Mouse (Mus musculus): ENCODE results near the gene Ncapd2. TPM values are rescaled to one million over a fixed set of nuclear protein-coding genes. Genes with fewer than 3 reads are reported as not detected.

The Ncapd2 gene
- polyA plus RNA-seq, 1 experiment from 2014 or later: 271 TPM

DNA sequence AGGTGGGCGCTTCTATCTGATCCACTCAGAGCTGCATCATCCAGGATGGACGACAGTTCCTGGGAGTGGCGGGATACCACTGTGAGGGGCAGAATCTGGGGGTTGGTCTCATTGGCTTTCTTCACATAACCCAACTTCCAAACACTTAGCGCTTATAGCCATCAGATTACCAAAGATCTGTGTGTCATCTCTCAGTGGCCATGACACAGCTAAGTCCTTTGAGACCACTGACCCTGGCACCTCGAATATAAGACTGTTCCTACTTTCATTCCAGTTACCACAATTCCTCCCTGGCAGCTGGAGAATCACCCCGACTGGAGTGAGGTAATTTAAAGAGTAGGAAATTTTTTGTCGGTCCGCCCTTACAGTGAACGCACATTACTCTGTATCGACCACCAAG lies 5.3 kb downstream of the Ncapd2 start:
- ATAC-seq (replicated peaks; ENCODE audit: low FRiP score): no peak
- no peak overlapping the region for H3K4me2 ChIP-seq (ENCODE audit: low read depth, low read length, severe bottlenecking)
- no peak overlapping the region for H3K27ac ChIP-seq (ENCODE audit: low read depth, low read length)
- H3K36me3 ChIP-seq (ENCODE audit: control insufficient read depth, insufficient read depth, low read length): peaks cover 41% of the 10 kb centered on the region
- no peaks in the 10 kb centered on the region for H3K9me3 ChIP-seq (ENCODE audit: control insufficient read depth, low read length)
- H3K4me1 ChIP-seq (replicated peaks; ENCODE audit: control insufficient read depth, insufficient read depth, low read length): 0 out of 2 replicates have a peak, but pooled peaks cover 2% of the 10 kb centered on the region
- no peak overlapping the region for H3K4me3 ChIP-seq (ENCODE audit: low read depth, low read length)
- peak; percentile 30 for DNase-seq (ENCODE audit: low spot score)
- H3K9ac ChIP-seq (ENCODE audit: low read length): no peak overlapping the region
- WGBS: 95% methylated on average over 10 of the region's 10 CpGs
- H3K27me3 ChIP-seq (ENCODE audit: control insufficient read depth, insufficient read depth, low read length): no peaks in the 10 kb centered on the region

DNA sequence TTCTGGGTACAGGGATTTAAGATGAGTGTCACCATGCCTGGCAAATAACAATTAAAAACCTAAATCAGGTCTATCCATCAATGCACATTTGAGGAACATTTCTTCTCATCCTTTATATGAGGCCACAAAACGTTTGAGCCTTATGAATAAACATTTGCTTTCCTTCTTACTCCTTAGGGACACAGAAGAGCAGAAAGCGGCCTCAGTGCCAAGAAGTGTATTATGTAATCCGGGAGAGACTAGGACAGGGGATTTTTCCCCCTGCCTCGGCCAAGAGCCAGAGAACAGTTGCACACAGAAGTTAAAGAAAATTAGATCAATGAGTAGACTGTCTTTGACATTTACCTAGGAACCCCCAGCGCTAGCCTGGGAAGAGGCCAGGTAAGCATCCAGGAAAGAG lies 9.4 kb downstream of the Ncapd2 start:
- Histone ChIP-seq H3K4me3 (ENCODE audit: low read depth, low read length) (no peak overlapping the region), H3K9me3 (ENCODE audit: control insufficient read depth, low read length) (no peaks in the 10 kb centered on the region), H3K27me3 (ENCODE audit: control insufficient read depth, insufficient read depth, low read length) (no peaks in the 10 kb centered on the region), H3K4me2 (ENCODE audit: low read depth, low read length, severe bottlenecking) (no peak overlapping the region), H3K9ac (ENCODE audit: low read length) (no peak overlapping the region), H3K27ac (ENCODE audit: low read depth, low read length) (no peak overlapping the region), H3K36me3 (ENCODE audit: control insufficient read depth, insufficient read depth, low read length) (peaks cover 52% of the 10 kb centered on the region), H3K4me1 (replicated peaks; ENCODE audit: control insufficient read depth, insufficient read depth, low read length) (no peaks in the 10 kb centered on the region)
- no peak for ATAC-seq (replicated peaks; ENCODE audit: low FRiP score)
- 86% methylated on average over 5 of the region's 5 CpGs for WGBS
- peak; percentile 19 for DNase-seq (ENCODE audit: low spot score)

DNA sequence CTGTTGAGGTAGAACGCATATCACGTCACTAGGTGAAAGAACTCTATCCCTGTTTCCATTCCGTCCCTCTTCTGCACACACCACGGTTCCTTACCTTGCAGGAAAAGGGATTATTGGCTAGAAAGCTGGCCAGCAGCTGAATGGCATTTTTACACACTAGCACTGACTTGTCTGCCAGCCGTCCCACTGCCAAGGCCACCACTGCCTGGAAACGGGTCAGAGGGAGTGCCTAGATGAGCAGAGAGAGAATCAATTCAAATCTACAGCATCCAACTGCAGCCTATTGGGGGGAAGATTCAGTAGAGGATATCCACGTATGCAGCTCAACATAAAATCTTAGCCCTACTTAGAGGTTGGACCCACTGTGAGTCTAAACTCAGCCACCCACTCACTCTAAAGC lies 11.9 kb downstream of the Ncapd2 start:
- Histone ChIP-seq H3K4me2 (ENCODE audit: low read depth, low read length, severe bottlenecking) (no peak overlapping the region), H3K9ac (ENCODE audit: low read length) (no peak overlapping the region), H3K27me3 (ENCODE audit: control insufficient read depth, insufficient read depth, low read length) (no peaks in the 10 kb centered on the region), H3K4me1 (replicated peaks; ENCODE audit: control insufficient read depth, insufficient read depth, low read length) (no peaks in the 10 kb centered on the region), H3K9me3 (ENCODE audit: control insufficient read depth, low read length) (no peaks in the 10 kb centered on the region), H3K4me3 (ENCODE audit: low read depth, low read length) (no peak overlapping the region), H3K27ac (ENCODE audit: low read depth, low read length) (no peak overlapping the region), H3K36me3 (ENCODE audit: control insufficient read depth, insufficient read depth, low read length) (peaks cover 59% of the 10 kb centered on the region)
- peak; percentile 34 for DNase-seq (ENCODE audit: low spot score)
- 93% methylated on average over 7 of the region's 7 CpGs for WGBS
- no peak for ATAC-seq (replicated peaks; ENCODE audit: low FRiP score)

DNA sequence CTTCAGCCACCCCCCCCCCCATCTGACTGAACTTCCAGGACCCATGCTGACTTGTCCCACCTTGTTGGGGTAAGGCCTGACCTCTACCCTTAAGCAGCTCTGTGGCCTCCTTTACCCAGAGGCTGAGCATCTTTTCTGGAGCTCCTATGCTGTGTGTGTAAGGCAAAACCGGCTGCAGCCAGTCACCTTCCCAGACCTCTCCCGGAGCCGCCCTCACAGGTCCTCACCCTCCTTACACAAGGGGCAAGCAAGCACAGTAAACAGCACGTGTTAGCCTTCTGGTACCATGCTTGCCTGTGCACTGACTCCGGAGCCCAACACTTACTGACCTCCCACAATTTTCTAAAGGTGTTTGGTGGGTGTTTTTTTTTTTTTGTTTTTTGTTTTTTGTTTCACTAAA lies 16.0 kb downstream of the Ncapd2 start:
- 95% methylated on average over 5 of the region's 5 CpGs for WGBS
- ATAC-seq (replicated peaks; ENCODE audit: low FRiP score): no peak

DNA sequence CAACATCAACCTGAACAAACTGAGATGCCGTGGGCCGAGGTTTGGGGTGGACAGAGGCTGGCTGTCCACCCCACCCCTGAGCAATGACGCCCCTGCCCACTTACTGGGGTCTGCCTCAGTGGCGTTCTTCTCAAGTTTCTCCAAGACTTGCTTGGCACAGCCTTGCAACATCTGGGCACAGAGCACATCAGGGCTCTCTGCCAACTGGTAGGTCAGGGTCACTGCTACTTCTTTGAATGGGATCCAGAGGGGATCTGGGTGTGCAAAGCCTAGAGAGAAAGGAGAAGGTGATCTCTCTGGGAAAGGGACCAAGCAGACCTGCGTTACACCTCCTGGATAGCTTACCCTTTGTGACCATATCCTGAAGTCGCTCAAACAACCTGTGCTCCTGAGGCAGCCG lies 18.2 kb downstream of the Ncapd2 start:
- Histone ChIP-seq H3K36me3 (ENCODE audit: control insufficient read depth, insufficient read depth, low read length) (peaks cover 67% of the 10 kb centered on the region), H3K4me1 (replicated peaks; ENCODE audit: control insufficient read depth, insufficient read depth, low read length) (no peaks in the 10 kb centered on the region), H3K27me3 (ENCODE audit: control insufficient read depth, insufficient read depth, low read length) (no peaks in the 10 kb centered on the region), H3K4me2 (ENCODE audit: low read depth, low read length, severe bottlenecking) (no peak overlapping the region), H3K27ac (ENCODE audit: low read depth, low read length) (no peak overlapping the region), H3K9me3 (ENCODE audit: control insufficient read depth, low read length) (no peaks in the 10 kb centered on the region), H3K4me3 (ENCODE audit: low read depth, low read length) (no peak overlapping the region), H3K9ac (ENCODE audit: low read length) (no peak overlapping the region)
- ATAC-seq (replicated peaks; ENCODE audit: low FRiP score) (no peak), DNase-seq (ENCODE audit: low spot score) (no peak)
- WGBS: over 99% methylated on average over 7 of the region's 7 CpGs

More for the DNA sequence above, 16.0 kb downstream of the Ncapd2 start:
- Histone ChIP-seq H3K9ac (ENCODE audit: low read length) (no peak overlapping the region), H3K9me3 (ENCODE audit: control insufficient read depth, low read length) (no peaks in the 10 kb centered on the region), H3K36me3 (ENCODE audit: control insufficient read depth, insufficient read depth, low read length) (peaks cover 64% of the 10 kb centered on the region), H3K4me2 (ENCODE audit: low read depth, low read length, severe bottlenecking) (no peak overlapping the region), H3K4me1 (replicated peaks; ENCODE audit: control insufficient read depth, insufficient read depth, low read length) (no peaks in the 10 kb centered on the region), H3K27me3 (ENCODE audit: control insufficient read depth, insufficient read depth, low read length) (no peaks in the 10 kb centered on the region), H3K4me3 (ENCODE audit: low read depth, low read length) (no peak overlapping the region), H3K27ac (ENCODE audit: low read depth, low read length) (no peak overlapping the region)
- DNase-seq (ENCODE audit: low spot score): no peak

DNA sequence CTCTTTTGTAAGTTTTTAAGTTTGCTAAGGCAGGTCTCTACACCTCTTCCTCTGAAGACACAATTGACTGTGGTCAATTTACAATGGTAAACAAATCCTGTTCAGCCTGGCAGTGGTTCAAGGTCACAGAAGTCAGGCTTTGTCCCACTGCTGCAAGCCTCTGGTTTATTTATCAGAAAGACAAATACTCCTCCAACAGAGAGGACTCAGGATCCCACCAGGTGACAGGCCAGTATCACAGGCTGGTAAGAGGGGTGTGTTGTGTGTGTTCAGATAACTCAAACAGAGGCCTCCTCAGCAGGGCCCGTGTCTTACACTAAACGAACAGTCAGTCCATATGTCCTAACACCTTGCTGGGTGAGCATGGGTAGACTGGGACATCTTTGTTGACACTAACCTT lies 19.0 kb downstream of the Ncapd2 start:
- Histone ChIP-seq H3K9me3 (ENCODE audit: control insufficient read depth, low read length) (no peaks in the 10 kb centered on the region), H3K4me3 (ENCODE audit: low read depth, low read length) (no peak overlapping the region), H3K4me2 (ENCODE audit: low read depth, low read length, severe bottlenecking) (no peak overlapping the region), H3K4me1 (replicated peaks; ENCODE audit: control insufficient read depth, insufficient read depth, low read length) (peaks cover 3% of the 10 kb centered on the region), H3K9ac (ENCODE audit: low read length) (no peak overlapping the region), H3K27me3 (ENCODE audit: control insufficient read depth, insufficient read depth, low read length) (no peaks in the 10 kb centered on the region), H3K36me3 (ENCODE audit: control insufficient read depth, insufficient read depth, low read length) (peaks cover 59% of the 10 kb centered on the region), H3K27ac (ENCODE audit: low read depth, low read length) (no peak overlapping the region)
- 85% methylated on average over 2 of the region's 2 CpGs for WGBS
- ATAC-seq (replicated peaks; ENCODE audit: low FRiP score): no peak
- no peak for DNase-seq (ENCODE audit: low spot score)

DNA sequence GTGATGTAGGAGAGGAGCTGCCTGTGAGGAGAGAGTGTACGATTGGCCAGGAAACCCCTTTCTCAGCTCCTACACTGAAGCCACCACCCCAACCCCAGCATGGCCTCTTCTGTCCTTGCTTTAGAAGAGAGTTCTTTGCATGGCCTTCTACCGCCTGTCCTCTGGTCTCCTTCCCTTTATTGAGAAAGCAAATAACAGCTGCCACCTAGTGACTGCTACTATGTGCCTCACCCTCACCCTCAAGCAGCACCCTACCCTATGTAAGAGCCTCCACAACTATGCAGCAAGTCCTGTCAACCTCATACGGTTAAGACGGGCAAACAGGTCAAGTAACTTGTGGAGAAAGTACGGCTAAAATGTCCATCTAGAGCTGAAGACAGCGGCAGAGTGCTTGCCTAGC lies 21.3 kb downstream of the Ncapd2 start:
- ATAC-seq (replicated peaks; ENCODE audit: low FRiP score) (no peak), DNase-seq (ENCODE audit: low spot score) (no peak)
- H3K4me3 ChIP-seq (ENCODE audit: low read depth, low read length): no peak overlapping the region
- peaks cover 16% of the 10 kb centered on the region for H3K4me1 ChIP-seq (replicated peaks; ENCODE audit: control insufficient read depth, insufficient read depth, low read length)
- WGBS: 90% methylated on average over 6 of the region's 6 CpGs
- H3K9ac ChIP-seq (ENCODE audit: low read length): no peak overlapping the region
- H3K27ac ChIP-seq (ENCODE audit: low read depth, low read length): no peak overlapping the region
- H3K27me3 ChIP-seq (ENCODE audit: control insufficient read depth, insufficient read depth, low read length): no peaks in the 10 kb centered on the region
- no peak overlapping the region for H3K4me2 ChIP-seq (ENCODE audit: low read depth, low read length, severe bottlenecking)
- H3K9me3 ChIP-seq (ENCODE audit: control insufficient read depth, low read length): no peaks in the 10 kb centered on the region
- peaks cover 46% of the 10 kb centered on the region for H3K36me3 ChIP-seq (ENCODE audit: control insufficient read depth, insufficient read depth, low read length)

DNA sequence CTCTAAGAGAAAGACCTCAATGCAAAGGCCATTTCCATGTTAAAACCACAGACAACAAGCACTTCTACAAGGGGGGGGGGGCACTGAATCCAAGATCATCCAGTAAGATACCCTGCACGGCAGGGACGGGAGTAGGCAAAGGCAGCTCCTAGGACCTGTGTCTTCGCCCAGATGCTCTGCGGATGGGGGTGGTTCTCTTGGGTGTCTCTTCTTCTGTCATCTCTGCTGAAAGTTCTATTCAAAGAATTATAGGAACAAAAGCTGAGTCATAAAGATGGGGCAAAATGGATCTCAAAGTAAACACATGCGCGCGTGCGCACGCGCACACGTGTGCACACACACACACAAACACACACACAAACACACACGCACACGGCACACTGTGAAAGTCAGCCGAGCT lies 23.4 kb downstream of the Ncapd2 start:
- WGBS: 92% methylated on average over 14 of the region's 14 CpGs
- Histone ChIP-seq H3K36me3 (ENCODE audit: control insufficient read depth, insufficient read depth, low read length) (peaks cover 37% of the 10 kb centered on the region), H3K4me2 (ENCODE audit: low read depth, low read length, severe bottlenecking) (no peak overlapping the region)

DNA sequence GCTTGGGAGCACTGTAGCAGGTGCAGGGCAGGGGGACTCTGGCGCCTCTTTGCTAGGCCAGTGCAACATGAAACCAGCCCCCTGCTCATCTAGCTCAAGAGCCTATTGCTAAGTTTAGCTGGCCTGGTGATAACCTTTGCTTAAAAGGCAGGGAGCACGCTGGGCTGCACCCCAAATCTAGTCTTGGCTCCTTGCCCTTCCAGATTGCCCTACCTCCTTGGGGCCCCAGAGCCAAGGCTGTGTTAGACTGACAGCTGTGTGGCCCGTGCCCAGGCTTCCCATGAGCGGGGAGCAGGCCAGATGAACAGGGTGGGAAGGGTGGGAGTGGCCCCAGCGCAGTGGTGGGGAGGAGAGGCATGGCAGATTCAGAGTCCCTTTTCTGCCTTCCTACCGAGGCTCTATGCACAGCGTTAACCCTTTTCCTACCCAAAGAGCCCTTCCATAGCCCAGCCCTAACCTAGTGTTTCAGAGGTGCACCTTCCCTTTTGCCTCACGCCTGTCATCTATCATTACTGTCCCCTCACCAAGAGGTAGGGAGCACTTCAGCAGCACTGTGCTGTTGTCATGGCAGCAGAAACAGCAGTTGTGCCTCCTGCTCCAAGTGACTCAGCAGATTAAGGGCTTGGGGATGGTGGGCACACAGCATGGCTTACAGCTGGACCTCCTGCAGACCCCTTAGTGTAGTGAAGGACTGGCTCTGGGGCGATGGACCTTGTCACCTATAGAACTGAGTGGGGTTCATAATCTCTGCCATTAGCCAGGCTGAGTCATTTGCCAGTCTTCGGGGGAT lies 24.4 kb downstream of the Ncapd2 start:
- DNase-seq (ENCODE audit: low spot score): peak; percentile 75

More for the DNA sequence above, 23.4 kb downstream of the Ncapd2 start:
- H3K9ac ChIP-seq (ENCODE audit: low read length): no peak overlapping the region
- no peaks in the 10 kb centered on the region for H3K27me3 ChIP-seq (ENCODE audit: control insufficient read depth, insufficient read depth, low read length)
- DNase-seq (ENCODE audit: low spot score) (no peak), ATAC-seq (replicated peaks; ENCODE audit: low FRiP score) (no peak)
- H3K9me3 ChIP-seq (ENCODE audit: control insufficient read depth, low read length): no peaks in the 10 kb centered on the region
- H3K4me1 ChIP-seq (replicated peaks; ENCODE audit: control insufficient read depth, insufficient read depth, low read length): peaks cover 25% of the 10 kb centered on the region
- peak overlapping the region; percentile 88; the same call in 1 of the 2 replicates for H3K27ac ChIP-seq (ENCODE audit: low read depth, low read length)
- H3K4me3 ChIP-seq (ENCODE audit: low read depth, low read length): no peak overlapping the region

More for the DNA sequence above, 24.4 kb downstream of the Ncapd2 start:
- peaks cover 29% of the 10 kb centered on the region for H3K36me3 ChIP-seq (ENCODE audit: control insufficient read depth, insufficient read depth, low read length)
- H3K4me2 ChIP-seq (ENCODE audit: low read depth, low read length, severe bottlenecking): peak overlapping the region; percentile 76
- no peak for ATAC-seq (replicated peaks; ENCODE audit: low FRiP score)
- peak overlapping the region; percentile 96; the same call in 1 of the 2 replicates for H3K4me3 ChIP-seq (ENCODE audit: low read depth, low read length)
- no peaks in the 10 kb centered on the region for H3K9me3 ChIP-seq (ENCODE audit: control insufficient read depth, low read length)
- 15% methylated on average over 10 of the region's 10 CpGs for WGBS
- peak overlapping the region; percentile 88 for H3K27ac ChIP-seq (ENCODE audit: low read depth, low read length)
- H3K4me1 ChIP-seq (replicated peaks; ENCODE audit: control insufficient read depth, insufficient read depth, low read length): peaks cover 26% of the 10 kb centered on the region
- H3K9ac ChIP-seq (ENCODE audit: low read length): peak overlapping the region; percentile 99
- no peaks in the 10 kb centered on the region for H3K27me3 ChIP-seq (ENCODE audit: control insufficient read depth, insufficient read depth, low read length)

Measured in forebrain, embryonic 11.5 days (tissue).